Mouse (Mus musculus): ENCODE data around the gene Klhdc4. TPM values are rescaled to one million over a fixed set of nuclear protein-coding genes. Genes with fewer than 3 reads are reported as not detected.

Gene Klhdc4
- polyA plus RNA-seq, 1 experiment from 2014 or later, result 40.3 TPM

DNA sequence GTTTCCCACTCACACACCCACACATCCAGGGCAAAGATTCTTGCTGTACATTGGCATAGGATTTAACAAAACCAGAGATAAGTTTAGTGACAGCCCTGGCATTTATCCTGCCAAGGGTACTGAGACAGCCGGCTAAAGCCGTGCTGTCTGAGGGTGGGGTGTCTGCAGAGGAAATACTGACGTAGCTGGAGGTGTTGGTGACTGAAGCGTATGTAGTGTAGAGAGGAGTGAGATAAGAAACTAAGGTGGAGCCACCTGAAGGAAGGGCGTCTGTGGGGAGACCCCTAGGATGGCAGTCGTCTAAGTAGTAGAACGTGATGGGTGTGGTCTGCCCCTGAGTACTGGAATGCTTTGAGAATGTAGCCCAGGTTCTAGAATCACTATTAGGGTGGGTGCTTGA, 23.1 kb upstream of the Klhdc4 start:
- Histone ChIP-seq H3K9ac (ENCODE audit: low read length) (no peak overlapping the region), H3K9me3 (replicated peaks; ENCODE audit: control insufficient read depth, low read length) (no peaks in the 10 kb centered on the region), H3K4me3 (ENCODE audit: low read depth, low read length) (no peak overlapping the region), H3K36me3 (ENCODE audit: control insufficient read depth, insufficient read depth, low read length) (no peaks in the 10 kb centered on the region), H3K4me1 (ENCODE audit: control insufficient read depth, insufficient read depth, low read length) (peaks cover 6% of the 10 kb centered on the region; the same call in 1 of the 2 replicates), H3K27me3 (replicated peaks; ENCODE audit: control insufficient read depth, insufficient read depth, low read length) (no peaks in the 10 kb centered on the region), H3K4me2 (ENCODE audit: low read length) (no peak overlapping the region), H3K27ac (ENCODE audit: low read depth, low read length) (no peak overlapping the region)
- DNase-seq (ENCODE audit: low spot score) (no peak), ATAC-seq (no peak)
- WGBS, result 67% methylated on average over 7 of the region's 7 CpGs

- no peak overlapping the region for H3K4me3 ChIP-seq (ENCODE audit: low read depth, low read length)
- ATAC-seq (no peak), DNase-seq (ENCODE audit: low spot score) (no peak)
- H3K36me3 ChIP-seq (ENCODE audit: control insufficient read depth, insufficient read depth, low read length), result no peaks in the 10 kb centered on the region
- 45% methylated on average over 7 of the region's 7 CpGs for WGBS
- no peaks in the 10 kb centered on the region for H3K9me3 ChIP-seq (replicated peaks; ENCODE audit: control insufficient read depth, low read length)
- no peak overlapping the region for H3K27ac ChIP-seq (ENCODE audit: low read depth, low read length)
- H3K9ac ChIP-seq (ENCODE audit: low read length), result no peak overlapping the region; the same call in 1 of the 2 replicates
- H3K4me1 ChIP-seq (ENCODE audit: control insufficient read depth, insufficient read depth, low read length), result peaks cover 6% of the 10 kb centered on the region; the same call in 1 of the 2 replicates
- H3K27me3 ChIP-seq (replicated peaks; ENCODE audit: control insufficient read depth, insufficient read depth, low read length), result no peaks in the 10 kb centered on the region
- H3K4me2 ChIP-seq (ENCODE audit: low read length), result no peak overlapping the region
Observed at GRCm38 (mm10) chr8:121851716-121852115, 22.3 kb upstream of the Klhdc4 start.

DNA sequence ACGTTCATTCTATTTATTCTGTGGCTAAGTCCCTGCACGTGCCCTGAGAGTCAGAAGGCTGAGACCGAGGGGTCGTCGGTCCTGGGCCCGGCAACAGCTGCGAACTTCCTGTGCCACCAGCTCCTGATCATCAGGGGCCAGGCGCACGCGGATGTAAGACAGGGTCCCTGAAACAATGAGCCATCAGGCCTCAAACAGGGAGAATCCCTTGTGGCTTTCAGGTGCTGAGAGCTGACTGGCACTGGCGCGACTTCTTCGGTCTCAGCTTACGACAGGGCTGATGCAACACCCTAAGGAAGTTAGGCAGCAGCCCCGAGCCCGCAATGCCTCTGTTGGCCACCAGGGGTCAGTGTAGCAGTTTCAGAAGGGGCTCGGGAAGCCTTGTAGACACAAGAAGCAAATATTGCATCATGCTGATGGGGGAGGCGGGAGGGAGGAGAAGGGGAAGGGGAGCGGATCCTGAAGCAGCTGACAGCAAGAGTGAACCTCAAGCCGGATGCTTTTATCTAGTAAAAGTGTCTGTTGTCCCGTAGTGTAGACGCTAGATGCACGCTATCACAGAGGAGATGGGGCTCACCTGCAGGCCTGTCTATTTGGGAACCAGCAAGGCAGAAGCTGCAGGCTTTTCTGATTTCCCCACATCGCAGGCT, 21.6 kb upstream of the Klhdc4 start:
- Histone ChIP-seq H3K36me3 (ENCODE audit: control insufficient read depth, insufficient read depth, low read length) (no peaks in the 10 kb centered on the region), H3K27me3 (replicated peaks; ENCODE audit: control insufficient read depth, insufficient read depth, low read length) (no peaks in the 10 kb centered on the region), H3K27ac (ENCODE audit: low read depth, low read length) (no peak overlapping the region), H3K9me3 (replicated peaks; ENCODE audit: control insufficient read depth, low read length) (no peaks in the 10 kb centered on the region), H3K4me2 (ENCODE audit: low read length) (peak overlapping the region; percentile 46), H3K4me3 (ENCODE audit: low read depth, low read length) (peak overlapping the region; percentile 8; the same call in 1 of the 2 replicates), H3K9ac (ENCODE audit: low read length) (peak overlapping the region; percentile 45; the same call in 1 of the 2 replicates), H3K4me1 (ENCODE audit: control insufficient read depth, insufficient read depth, low read length) (peaks cover 6% of the 10 kb centered on the region; the same call in 1 of the 2 replicates)
- peak; percentile 90 for ATAC-seq
- WGBS, result 7% methylated on average over 24 of the region's 24 CpGs
- peak; percentile 98 for DNase-seq (ENCODE audit: low spot score)

- Histone ChIP-seq H3K36me3 (ENCODE audit: control insufficient read depth, insufficient read depth, low read length) (no peaks in the 10 kb centered on the region), H3K27ac (ENCODE audit: low read depth, low read length) (no peak overlapping the region), H3K9ac (ENCODE audit: low read length) (no peak overlapping the region), H3K4me3 (ENCODE audit: low read depth, low read length) (0 out of 2 replicates have a peak overlapping the region, but pooled peaks have one; percentile 8), H3K4me2 (ENCODE audit: low read length) (peak overlapping the region; percentile 46), H3K27me3 (replicated peaks; ENCODE audit: control insufficient read depth, insufficient read depth, low read length) (no peaks in the 10 kb centered on the region), H3K9me3 (replicated peaks; ENCODE audit: control insufficient read depth, low read length) (no peaks in the 10 kb centered on the region), H3K4me1 (ENCODE audit: control insufficient read depth, insufficient read depth, low read length) (peaks cover 6% of the 10 kb centered on the region; the same call in 1 of the 2 replicates)
- ATAC-seq, result no peak
- DNase-seq (ENCODE audit: low spot score), result no peak
- WGBS, result 41% methylated on average over 12 of the region's 12 CpGs
Observed at GRCm38 (mm10) chr8:121850436-121850820, 21.1 kb upstream of the Klhdc4 start.

DNA sequence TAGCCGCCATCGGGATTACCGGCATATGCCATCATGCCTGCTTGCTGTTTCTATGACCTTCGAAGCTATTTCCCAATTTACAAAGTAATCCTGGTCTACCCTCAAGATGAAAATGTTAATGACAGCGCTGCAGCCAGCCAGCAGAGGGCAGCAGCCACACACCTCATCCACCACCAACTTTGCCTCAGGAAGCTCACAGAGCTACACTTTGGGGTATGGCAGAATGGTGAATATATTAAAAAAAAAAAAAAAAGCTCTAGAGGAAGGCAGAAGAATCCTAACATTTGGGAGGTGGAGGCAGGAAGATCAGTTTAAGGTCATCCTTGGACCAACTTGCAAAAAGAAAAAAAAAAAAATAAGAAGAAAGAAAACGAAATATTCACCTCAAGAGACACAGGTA, 20.6 kb upstream of the Klhdc4 start:
- DNase-seq (ENCODE audit: low spot score) (peak; percentile 85), ATAC-seq (peak; percentile 38; the same call in 1 of the 2 replicates)
- Histone ChIP-seq H3K4me1 (ENCODE audit: control insufficient read depth, insufficient read depth, low read length) (peaks cover 6% of the 10 kb centered on the region; the same call in 1 of the 2 replicates), H3K36me3 (ENCODE audit: control insufficient read depth, insufficient read depth, low read length) (no peaks in the 10 kb centered on the region), H3K4me3 (ENCODE audit: low read depth, low read length) (no peak overlapping the region), H3K27me3 (replicated peaks; ENCODE audit: control insufficient read depth, insufficient read depth, low read length) (no peaks in the 10 kb centered on the region), H3K4me2 (ENCODE audit: low read length) (no peak overlapping the region), H3K27ac (ENCODE audit: low read depth, low read length) (no peak overlapping the region), H3K9ac (ENCODE audit: low read length) (no peak overlapping the region), H3K9me3 (replicated peaks; ENCODE audit: control insufficient read depth, low read length) (no peaks in the 10 kb centered on the region)
- 11% methylated on average over 6 of the region's 6 CpGs for WGBS

DNA sequence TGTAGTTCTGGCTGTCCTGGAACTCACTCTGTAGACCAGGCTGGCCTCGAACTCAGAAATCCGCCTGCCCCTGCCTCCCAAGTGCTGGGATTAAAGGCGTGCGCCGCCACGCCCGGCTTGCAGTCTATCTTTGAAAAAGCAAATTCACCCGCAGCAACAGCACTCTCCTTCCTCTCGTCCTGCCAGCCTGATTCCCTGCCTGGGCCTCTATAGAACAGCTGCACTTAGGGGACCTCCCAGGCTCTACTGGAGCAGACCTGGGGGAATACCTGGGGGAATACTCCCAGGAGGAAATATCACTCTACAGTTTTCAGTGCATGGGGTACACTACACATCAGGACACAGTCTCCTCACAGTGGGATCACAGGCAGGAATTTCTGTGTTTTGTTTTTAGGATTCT, 19.9 kb upstream of the Klhdc4 start:
- H3K36me3 ChIP-seq (ENCODE audit: control insufficient read depth, insufficient read depth, low read length), result no peaks in the 10 kb centered on the region
- no peak overlapping the region for H3K4me3 ChIP-seq (ENCODE audit: low read depth, low read length)
- H3K27ac ChIP-seq (ENCODE audit: low read depth, low read length), result no peak overlapping the region
- no peak overlapping the region for H3K9ac ChIP-seq (ENCODE audit: low read length)
- ATAC-seq (no peak), DNase-seq (ENCODE audit: low spot score) (no peak)
- no peaks in the 10 kb centered on the region for H3K9me3 ChIP-seq (replicated peaks; ENCODE audit: control insufficient read depth, low read length)
- no peak overlapping the region for H3K4me2 ChIP-seq (ENCODE audit: low read length)
- peaks cover 6% of the 10 kb centered on the region; the same call in 1 of the 2 replicates for H3K4me1 ChIP-seq (ENCODE audit: control insufficient read depth, insufficient read depth, low read length)
- H3K27me3 ChIP-seq (replicated peaks; ENCODE audit: control insufficient read depth, insufficient read depth, low read length), result no peaks in the 10 kb centered on the region
- WGBS, result 73% methylated on average over 9 of the region's 9 CpGs

DNA sequence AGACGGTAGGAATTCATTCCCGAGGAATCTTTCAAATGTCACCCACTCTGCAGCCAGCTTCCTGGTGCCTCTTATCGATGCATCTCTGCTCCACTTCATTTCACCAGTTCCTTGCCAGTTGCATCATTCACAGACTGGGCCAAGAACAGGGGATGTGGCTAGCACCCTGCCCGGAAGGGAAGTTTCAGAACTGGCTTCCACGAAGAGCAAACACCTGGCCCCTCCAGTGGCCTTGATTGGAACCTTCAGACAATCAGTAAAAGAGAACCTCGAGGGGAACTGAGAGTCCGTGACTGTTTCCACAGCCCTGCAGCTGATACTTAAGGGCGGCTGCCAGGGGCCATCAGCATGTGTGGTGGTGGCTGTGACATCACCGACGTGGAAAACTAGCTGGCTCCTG, 19.1 kb upstream of the Klhdc4 start:
- no peaks in the 10 kb centered on the region for H3K27me3 ChIP-seq (replicated peaks; ENCODE audit: control insufficient read depth, insufficient read depth, low read length)
- H3K27ac ChIP-seq (ENCODE audit: low read depth, low read length), result no peak overlapping the region
- 77% methylated on average over 10 of the region's 10 CpGs for WGBS
- no peaks in the 10 kb centered on the region for H3K9me3 ChIP-seq (replicated peaks; ENCODE audit: control insufficient read depth, low read length)
- DNase-seq (ENCODE audit: low spot score) (no peak), ATAC-seq (no peak)
- no peak overlapping the region for H3K9ac ChIP-seq (ENCODE audit: low read length)
- peaks cover 6% of the 10 kb centered on the region; the same call in 1 of the 2 replicates for H3K4me1 ChIP-seq (ENCODE audit: control insufficient read depth, insufficient read depth, low read length)
- no peaks in the 10 kb centered on the region for H3K36me3 ChIP-seq (ENCODE audit: control insufficient read depth, insufficient read depth, low read length)
- no peak overlapping the region for H3K4me2 ChIP-seq (ENCODE audit: low read length)
- no peak overlapping the region for H3K4me3 ChIP-seq (ENCODE audit: low read depth, low read length)

DNA sequence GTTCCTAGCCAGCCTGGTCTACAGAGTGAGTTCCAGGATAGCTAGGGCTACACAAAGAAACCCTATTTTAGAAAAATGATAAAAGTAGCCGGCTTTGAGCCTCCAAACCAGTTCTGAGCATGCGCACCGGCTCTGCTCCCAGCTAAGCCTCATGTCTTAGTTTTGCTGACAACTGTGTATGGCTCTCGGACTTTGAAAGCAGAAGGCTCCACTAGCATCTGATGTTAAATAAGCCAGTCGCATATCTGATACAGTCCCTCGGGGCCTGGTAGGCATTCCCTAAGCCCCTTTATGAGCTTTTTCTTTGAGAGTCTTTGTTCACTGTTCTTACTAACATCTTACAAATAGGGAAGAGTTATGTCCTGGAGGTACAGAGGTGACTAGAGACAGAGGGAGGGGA, 18.6 kb upstream of the Klhdc4 start:
- Histone ChIP-seq H3K4me3 (ENCODE audit: low read depth, low read length) (no peak overlapping the region), H3K27me3 (replicated peaks; ENCODE audit: control insufficient read depth, insufficient read depth, low read length) (no peaks in the 10 kb centered on the region), H3K36me3 (ENCODE audit: control insufficient read depth, insufficient read depth, low read length) (no peaks in the 10 kb centered on the region), H3K27ac (ENCODE audit: low read depth, low read length) (no peak overlapping the region), H3K4me1 (ENCODE audit: control insufficient read depth, insufficient read depth, low read length) (peaks cover 6% of the 10 kb centered on the region; the same call in 1 of the 2 replicates), H3K9me3 (replicated peaks; ENCODE audit: control insufficient read depth, low read length) (no peaks in the 10 kb centered on the region), H3K9ac (ENCODE audit: low read length) (no peak overlapping the region), H3K4me2 (ENCODE audit: low read length) (no peak overlapping the region)
- ATAC-seq (no peak), DNase-seq (ENCODE audit: low spot score) (no peak)
- WGBS, result 72% methylated on average over 6 of the region's 6 CpGs

DNA sequence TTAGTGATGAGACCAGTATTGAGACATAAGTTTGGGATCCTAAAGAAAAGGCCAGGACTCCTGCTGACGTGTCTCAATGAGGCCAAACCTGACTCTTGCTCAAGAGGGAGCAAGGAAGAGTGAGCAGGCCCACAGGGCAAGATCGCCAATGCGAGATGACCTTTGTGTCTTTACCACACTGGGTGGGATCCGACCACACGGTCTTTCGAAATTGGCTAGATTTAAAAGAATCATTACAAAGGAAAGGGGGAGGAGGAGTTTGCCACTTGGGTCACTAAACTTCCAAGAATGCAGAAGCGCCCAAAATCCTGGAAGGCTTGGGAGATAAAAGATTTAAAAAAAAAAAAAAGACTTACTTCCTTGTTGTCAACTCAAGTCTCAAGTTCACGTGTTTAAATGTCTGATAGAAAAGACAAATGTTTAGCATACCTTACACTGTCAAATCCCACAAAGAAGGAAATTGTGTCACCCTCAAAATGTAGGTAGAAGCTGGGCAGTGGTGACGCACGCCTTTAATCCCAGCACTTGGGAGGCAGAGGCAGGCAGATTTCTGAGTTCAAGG, 18.0 kb upstream of the Klhdc4 start:
- no peak overlapping the region for H3K4me3 ChIP-seq (ENCODE audit: low read depth, low read length)
- ATAC-seq (no peak), DNase-seq (ENCODE audit: low spot score) (no peak)
- no peaks in the 10 kb centered on the region for H3K36me3 ChIP-seq (ENCODE audit: control insufficient read depth, insufficient read depth, low read length)
- no peaks in the 10 kb centered on the region for H3K9me3 ChIP-seq (replicated peaks; ENCODE audit: control insufficient read depth, low read length)
- no peaks in the 10 kb centered on the region for H3K27me3 ChIP-seq (replicated peaks; ENCODE audit: control insufficient read depth, insufficient read depth, low read length)
- 75% methylated on average over 10 of the region's 10 CpGs for WGBS
- H3K27ac ChIP-seq (ENCODE audit: low read depth, low read length), result no peak overlapping the region
- peaks cover 6% of the 10 kb centered on the region; the same call in 1 of the 2 replicates for H3K4me1 ChIP-seq (ENCODE audit: control insufficient read depth, insufficient read depth, low read length)
- H3K4me2 ChIP-seq (ENCODE audit: low read length), result no peak overlapping the region
- H3K9ac ChIP-seq (ENCODE audit: low read length), result no peak overlapping the region
